Mouse (Mus musculus) kidney, adult 18-20 months (tissue): ENCODE measurements at regions not wholly inside any gene's neighbourhood (a gene's known extent, or its start where the extent isn't known, plus 50 kb on each side); places are given as distances from the start of the nearest gene placed in this dataset.
A peak's percentile ranks its signal among the peaks of the same experiment; 100 is the strongest.

ENCODE experiments used
- DNase-seq: peaks from one replicate; pipeline ENCODE4 v3.0.0; 2021

DNA sequence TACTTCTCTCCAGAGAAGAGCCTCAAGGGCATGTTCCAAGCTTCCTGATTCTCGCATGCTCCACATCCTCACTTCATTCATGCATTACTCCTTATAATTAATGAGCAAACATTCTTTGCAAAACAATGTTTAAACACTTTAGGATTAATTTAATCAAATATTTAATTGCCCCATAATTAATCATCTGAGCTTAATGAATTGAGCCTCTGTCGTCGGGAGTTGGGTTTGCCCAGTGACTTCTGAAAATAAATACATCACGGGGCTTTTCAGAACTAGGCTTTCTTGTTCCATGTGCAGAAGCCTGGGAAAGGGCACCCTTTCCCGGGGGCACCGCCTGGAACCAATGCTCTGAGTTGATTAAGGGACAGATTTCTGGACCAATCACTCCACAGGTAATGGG, 135.1 kb downstream of the Wscd1 start:
- DNase-seq: no peak

DNA sequence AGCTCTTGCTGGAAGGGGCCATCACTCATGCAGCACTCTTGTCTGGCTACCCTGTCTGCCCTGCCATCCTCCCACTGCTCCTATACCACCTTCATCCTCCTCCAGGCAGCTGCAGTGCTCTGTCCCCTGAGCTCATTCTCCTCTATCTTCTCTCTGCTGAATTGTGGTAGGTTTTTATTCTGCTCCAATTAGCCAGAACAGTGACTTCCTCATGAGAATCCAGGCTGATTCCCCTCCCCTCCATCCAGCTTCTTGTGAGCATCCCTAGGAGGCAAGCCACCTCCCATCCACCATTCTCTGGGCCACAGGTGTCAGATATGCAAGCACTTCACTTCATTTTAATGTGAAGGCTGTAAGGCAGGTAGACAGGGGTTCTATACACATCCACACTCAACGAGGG, 132.1 kb downstream of the Wscd1 start:
- DNase-seq: no peak

DNA sequence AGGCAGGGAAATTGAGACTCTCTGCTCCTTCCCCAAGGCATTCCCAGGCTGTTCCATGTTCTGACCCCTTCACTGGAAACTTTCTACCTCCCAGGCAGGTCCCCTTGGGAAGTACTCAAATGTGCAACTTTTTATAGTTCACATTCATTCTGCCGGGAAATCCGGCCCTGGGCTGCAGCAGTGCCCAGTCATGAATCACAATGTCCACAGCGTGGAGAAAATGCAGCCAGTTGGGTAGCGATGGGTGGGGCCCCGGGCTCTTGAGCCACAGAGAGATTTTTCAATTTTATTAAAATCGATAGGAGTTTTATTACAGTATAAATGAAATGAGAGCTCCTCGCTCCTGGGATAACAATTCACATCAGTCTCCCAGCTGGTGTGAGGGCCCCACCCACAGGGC, 121.6 kb downstream of the Wscd1 start:
- no peak for DNase-seq

DNA sequence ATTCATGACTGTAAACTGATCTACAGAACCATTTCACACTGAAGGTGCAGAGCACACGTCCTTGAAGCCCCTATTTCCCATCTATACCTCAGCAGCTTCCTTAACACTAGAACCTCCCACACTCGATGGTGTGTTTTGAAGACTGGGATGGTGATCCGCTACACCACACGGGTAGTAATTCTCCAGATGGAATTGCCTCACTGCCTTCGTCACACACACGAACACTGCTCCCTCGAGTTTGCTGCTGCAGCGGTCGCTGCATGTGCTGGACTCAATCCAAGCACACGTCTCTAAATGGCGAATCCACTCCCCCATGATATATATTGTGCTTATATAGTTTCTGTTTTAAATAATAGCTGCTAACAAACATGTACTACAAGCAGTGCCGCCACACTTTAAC, 117.0 kb downstream of the Wscd1 start:
- no peak for DNase-seq

DNA sequence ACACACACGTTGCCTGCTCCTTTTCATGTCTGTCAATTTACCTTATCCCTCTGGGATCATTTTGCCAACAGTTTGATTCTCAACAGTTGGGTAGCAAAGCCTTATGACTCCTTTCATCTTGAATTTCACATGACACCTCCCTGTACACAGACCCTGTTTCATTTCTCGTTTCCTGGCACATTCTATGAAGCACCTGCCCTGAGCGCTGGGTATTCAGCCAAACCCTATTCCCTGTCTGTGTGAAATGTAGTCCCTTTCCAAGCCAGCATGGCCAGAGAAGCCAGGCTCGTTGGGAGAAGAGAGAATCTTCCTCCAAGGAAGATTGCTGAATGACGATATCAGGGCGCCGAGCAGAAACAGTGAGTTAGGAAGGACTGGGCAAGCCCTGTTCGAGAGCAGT, 108.2 kb downstream of the Wscd1 start:
- no peak for DNase-seq

DNA sequence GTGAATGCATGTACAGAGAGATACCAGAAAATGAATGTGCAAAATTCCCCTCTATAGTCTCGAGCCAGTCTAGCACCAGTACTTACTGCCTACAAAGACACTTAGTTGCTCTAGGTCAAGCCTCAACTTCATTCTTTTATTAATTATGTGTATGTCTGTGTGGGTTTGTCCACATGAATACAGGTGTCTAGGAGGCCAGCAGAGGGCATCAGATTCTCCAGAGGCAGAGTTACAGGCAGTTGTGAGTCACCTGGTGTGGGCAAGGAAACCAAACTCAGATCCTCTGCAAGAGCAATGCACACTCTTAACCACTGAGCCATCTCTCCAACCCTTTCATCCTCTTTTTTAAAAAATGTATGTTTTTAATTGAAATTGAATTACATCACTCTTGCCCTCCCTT, 105.8 kb downstream of the Wscd1 start:
- no peak for DNase-seq

DNA sequence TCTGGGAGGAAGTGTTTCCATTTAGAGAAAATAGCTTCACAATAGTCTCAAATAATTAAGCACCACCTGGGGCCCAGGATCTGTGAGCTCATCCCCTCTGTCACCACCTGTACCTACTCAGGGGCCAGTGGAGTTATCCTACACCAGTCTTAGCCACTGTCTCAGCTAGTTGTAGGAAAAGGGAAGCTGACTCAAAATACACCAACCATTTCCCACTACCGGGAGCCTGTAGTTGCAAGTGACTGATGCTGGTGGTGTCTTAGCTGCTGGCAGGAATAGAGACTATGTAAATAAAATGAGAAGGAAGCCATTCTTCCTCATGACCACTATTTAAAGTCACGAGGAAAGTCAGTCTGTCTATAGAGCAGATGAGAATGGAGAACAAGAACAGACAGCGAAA, 105.3 kb downstream of the Wscd1 start:
- no peak for DNase-seq

DNA sequence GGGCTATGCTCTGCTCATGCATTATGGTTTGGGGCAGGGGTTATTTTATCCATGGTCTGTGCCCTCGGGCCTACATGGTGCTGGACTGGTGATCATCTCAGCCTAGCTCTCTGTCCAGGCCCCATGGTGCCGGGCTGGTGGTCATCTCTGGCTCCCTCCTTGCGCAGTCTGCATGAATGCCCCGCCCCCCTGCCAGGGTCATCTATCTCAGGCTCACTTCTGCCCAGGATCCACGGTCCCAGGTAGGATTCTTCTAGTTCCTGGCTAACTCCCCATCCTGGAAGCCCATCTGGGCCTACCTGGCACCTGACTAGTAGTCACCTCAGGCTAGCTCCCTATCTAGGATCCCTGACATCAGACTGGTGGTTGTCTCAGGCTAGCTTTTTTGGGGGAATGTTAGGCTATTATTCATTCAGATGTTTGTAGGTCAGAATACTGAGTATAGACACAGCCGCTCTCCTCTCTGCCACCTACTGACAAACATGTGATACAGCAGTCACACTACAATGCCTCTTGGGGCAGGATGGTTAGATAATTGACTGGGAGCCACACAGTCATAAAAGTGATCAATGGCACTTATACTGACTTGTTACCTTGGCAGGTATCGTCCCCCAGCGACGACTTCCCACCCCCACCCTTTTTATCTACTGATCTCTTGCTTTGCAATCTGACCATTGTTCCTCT, 98.1 kb downstream of the Wscd1 start:
- peak; percentile 9 for DNase-seq

DNA sequence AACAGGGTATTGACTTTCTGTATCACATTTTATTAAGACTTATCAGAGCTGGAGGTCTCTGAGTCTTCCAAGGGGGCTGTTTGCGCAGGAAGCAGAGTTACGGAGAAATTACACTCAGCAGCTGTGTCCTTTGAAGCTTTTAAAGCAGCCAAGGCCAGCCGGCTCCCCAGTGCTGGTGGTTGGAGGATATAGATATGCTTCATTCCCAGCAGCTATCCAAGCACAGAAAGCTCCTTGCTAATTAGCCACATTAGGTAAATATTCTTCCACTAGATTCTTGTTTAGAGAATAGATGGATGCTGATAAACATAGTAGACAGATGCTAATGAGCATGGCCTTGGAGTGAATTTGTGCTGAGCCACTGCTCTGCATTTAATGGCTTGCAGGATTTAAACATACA, 96.8 kb downstream of the Wscd1 start:
- no peak for DNase-seq

DNA sequence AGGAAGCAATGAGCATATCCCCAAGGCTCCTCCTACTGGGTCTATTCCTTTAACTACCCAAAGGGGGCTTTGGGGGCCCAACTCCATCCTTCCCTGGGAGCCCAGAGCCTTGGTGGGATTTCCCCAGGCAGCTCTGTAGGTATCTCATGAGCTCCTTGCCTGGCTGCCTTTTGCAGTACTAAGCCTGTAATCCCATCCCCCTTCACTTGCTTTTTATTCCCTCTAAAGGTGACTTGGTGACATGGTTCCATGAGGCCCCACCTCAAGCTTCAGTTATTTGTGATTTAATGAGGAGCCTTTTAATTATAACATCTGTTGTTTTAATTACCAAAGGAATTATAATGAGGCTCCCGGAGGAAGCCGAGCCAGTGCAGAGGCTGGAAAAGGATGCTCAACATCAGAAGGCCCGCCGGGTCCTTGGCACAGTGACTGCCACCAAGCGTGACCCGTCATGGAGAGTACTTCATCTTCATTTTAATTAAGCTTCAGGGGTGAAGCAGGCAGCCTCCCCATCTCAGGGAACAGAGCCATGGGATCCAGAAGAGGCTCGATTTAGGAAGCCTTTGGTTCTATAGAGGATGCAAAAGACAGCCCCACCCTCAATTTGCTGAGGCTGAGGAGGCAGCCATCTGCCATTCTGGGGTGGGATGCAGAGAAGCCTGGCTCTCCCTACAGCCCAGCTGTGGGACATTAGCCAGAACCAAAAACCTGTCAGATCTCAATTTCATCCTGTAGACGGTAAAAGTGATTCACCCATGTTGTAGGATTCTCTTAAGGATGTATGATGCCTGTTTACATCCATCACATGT, 91.1 kb downstream of the Wscd1 start:
- no peak for DNase-seq
